Mouse (Mus musculus) left cerebral cortex, postnatal 14 days (tissue): Measurements from ENCODE around the gene Ddx39b. TPM values are rescaled to one million over a fixed set of nuclear protein-coding genes. Genes with fewer than 3 reads are reported as not detected.

Experiments used
- DNase-seq, 2 experiments: peaks; one replicate each; pipeline ENCODE4 v3.0.0; 2021 to 2022; ENCODE audit warnings: low spot score in 2 of 2, mixed read lengths in 1 of 2
- intact Hi-C: fragments of 180-260 bp; cut with DNase I; formaldehyde crosslinking; loops from one replicate; pipeline ENCODE4 v1.15.1; 2025
- total RNA-seq, 2 experiments: library from RNA; stranded (reverse); gene quantifications; 2 replicates each; pipeline ENCODE4 v1.2.3; 2021

Ddx39b gene
- total RNA-seq, 2 experiments from 2014 or later, result 221 to 230 TPM

DNA sequence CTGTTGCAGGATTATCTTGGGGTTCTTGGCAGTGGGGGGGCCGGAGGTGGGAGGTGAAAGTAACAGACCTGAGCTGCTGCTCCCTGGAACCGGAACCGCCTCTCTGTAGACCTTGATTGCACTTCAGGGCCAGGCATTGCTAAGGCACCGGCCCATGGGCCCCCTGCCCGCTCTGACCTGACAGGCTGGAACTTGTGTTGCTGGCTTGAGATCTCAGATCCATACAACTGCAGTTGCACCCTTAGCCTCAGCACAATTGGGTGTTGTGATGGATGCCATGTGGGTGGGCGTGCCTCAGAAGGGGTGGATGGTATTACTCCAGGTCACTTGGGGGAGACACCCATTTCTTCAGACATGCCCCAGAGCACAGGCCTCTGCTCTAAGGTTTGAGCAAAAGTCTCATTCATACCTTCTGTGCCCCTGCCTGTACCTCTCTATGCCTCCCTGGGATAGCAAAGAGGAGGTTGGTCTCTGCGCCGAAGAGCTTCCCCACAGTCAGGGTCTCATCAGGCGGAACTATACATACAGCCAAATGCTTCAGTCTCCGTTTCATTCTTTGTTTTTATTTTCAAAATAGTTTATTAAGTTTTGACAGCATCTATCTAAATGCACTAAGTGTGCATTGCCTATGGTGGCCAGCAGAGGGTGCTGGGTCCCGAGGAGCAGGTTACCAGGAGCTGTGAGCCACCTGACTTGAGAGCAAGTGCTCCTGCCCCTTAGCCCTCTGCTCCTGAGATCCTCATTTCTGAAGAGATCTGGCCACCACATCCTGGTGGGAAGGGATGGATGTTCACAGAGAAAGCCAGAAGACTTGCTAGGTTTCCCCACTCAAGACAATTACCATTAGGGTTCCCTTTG is 12.9 kb downstream of the Ddx39b start:
- intact Hi-C loops, result loop anchor here (5.0 kb wide), 1 partner anchor 48 kb away; no protein-coding TSS in a partner anchor

DNA sequence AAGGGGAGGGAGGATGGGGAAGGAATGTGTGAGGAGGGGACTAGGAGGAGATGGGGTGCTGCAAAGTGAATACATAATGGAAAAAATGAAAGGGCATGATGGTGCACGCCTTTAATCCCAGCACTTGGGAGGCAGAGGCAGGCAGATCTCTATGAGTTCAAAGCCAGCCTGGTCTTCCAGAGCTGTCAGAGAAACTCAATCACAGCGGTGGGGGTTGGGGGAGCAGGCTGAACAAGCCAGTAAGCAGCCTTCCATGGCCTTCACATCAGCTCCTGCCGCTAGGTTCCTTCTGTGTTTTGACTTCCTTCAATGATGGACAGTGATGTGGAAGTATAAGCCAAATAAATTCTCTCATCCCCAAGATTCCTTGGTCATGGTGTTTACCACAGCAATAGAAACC is 13.8 kb downstream of the Ddx39b start:
- no peak for DNase-seq
- intact Hi-C loops, result loop anchor here (5.0 kb wide), 1 partner anchor 47 kb away; no protein-coding TSS in a partner anchor

More for the DNA sequence above, 12.9 kb downstream of the Ddx39b start:
- peak in 1 of 2 experiments; percentile 57 for DNase-seq

DNA sequence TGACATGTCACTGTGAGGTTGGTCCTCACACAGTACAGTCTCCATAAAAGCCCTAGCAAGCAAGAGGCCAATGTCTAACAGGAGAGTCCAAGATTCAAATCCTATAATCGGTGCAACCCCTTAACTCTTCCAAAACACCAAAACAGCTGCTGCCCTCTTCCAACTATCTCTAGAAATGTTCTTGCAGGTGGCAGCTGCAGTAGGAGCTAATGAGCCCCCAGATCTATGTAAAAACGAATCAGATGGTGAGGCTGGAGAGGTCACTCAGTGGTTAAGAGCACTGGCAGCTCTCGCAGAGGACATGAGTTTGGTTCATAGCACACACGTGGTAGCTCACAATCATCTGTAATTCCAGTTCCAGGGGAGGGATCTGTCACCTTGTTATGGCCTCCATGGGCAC is 14.2 kb downstream of the Ddx39b start:
- intact Hi-C loops, result loop anchor here (5.0 kb wide), 1 partner anchor 47 kb away; no protein-coding TSS in a partner anchor
- DNase-seq, result no peak

DNA sequence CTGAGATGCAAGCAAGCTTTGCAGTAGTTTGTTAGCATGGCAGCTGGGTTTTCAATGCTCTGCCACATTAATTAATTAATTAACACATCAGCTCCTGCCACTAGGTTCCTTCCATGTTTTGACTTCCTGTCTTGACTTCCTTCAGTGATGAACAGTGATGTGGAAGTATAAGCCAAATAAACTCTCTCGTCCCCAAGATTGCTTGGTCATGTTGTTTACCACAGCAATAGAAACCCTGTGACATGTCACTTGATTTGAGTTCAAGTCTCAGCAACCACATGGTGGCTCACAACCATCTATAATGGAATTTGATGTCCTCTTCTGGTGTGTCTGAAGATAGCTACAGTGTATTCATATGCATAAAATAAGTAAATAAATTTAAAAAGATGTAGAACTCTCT is 15.8 kb downstream of the Ddx39b start:
- DNase-seq, result no peak
- intact Hi-C loops, result loop anchor here (5.0 kb wide), 1 partner anchor 45 kb away; no protein-coding TSS in a partner anchor

DNA sequence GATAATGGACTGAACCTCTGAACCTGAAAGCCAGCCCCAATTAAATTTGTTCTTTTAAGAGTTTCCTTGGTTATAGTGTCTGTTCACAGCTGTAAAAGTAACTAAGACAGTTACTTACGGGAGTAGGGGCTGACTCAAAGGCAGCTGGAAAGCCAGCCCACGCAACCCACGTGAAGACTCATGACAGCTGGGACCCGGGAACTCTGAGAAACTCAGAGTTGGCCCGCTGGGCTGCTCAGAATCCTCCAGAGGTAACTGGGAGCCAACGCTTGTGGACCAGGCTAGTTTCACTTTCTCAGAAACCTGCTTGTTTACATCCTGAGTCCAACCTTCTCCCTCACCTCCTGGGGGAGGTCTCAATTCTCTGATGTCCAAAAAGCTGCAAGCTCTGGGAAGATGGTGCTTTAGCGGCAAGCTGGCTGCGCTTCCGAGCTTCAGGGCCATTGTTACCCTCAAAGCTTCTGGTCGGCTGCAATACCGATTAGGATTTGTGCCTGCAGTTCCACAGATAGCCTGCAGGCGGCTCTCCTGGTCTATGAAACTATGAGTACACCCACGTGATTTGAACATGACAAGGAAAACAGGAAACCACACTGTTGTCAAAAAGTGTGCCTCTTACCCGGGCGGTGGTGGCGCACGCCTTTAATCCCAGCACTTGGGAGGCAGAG is 16.4 kb downstream of the Ddx39b start:
- peak; percentile 96 to 97 for DNase-seq
- intact Hi-C loops, result loop anchor here (2.0 to 5.0 kb wide), 2 partner anchors 17 to 44 kb away; no protein-coding TSS in a partner anchor

DNA sequence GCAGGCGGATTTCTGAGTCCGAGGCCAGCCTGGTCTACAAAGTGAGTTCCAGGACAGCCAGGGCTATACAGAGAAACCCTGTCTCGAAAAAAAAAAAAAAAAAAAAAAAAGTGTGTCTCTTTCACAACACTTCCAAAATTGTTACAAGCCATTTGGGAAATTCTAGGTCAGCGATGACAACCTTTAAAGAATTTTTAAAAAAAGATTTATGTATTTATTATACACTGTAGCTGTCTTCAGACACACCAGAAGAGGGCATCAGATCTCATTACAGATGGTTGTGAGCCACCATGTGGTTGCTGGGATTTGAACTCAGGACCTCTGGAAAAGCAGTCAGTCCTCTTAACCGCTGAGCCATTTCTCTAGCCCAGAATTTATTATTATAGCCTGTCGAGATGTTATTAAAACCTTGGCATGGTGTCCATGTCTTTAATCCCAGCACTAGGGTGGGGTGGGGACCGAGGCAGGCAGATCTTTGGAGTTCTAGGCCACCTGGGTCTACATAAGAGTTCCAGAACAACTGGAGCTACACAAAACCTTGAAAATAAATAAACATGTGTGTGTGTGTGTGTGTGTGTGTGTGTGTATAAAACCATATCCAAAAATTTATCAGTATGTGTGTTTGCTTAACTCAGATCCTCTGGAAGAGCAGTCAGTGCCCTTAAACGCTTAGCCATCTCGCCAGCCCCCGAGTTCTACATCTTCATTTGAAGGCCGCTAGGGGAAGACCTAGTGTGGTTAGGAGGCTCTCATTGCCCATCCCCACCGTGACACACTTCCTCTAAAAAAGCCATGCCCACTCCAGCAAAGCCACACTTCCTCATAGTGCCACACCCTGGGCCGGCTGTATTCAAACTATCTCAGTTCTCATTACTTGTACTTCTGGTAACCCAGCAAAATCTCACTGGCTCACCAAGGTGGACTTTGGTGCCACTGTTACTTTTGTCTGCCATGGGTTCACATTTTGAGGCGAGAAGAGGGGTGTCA is 17.2 kb downstream of the Ddx39b start:
- intact Hi-C loops, result loop anchor here (2.0 to 5.0 kb wide), 2 partner anchors 16 to 44 kb away; no protein-coding TSS in a partner anchor
- no peak for DNase-seq

DNA sequence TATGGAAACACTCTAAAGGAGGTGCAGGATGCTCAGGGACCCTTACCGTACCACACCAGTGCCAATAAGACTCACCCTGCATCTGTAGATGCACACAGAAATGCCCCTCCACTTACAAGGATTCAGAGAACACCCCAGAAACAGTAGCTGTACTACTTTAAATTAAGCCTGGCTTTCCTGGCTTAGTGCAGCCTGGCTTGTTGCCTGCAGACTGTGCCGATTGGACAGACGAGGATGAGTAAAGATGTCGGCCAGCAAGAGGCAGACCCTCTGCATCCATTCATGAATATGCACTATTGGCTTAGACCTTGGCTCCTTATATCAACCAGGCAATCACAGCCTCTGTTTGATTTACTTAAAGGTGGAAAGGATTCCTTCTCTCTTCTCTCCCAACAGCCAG is 18.1 kb downstream of the Ddx39b start:
- intact Hi-C loops, result loop anchor here (2.0 to 5.0 kb wide), 2 partner anchors 15 to 43 kb away; no protein-coding TSS in a partner anchor
- no peak for DNase-seq

DNA sequence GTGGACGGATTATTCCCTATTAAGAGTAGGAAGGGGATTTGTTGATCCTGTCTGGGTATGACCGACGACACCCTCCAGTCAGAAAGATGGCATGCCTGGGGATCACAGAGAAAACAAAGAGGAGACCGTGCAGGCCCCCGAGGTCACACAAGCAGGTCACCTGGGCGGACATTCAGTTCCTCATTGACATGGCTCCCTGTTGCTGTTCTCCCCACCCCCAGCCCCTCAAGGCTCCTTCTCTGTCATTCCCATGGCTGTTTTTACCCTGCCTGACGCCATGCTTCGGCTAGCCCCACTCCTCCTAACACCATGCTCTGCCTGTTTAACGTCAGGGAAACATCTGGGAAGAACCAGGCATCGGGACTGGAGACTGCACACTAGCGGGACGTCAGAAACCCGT is 20.1 kb downstream of the Ddx39b start:
- intact Hi-C loops, result no loop called here
- DNase-seq, result no peak

DNA sequence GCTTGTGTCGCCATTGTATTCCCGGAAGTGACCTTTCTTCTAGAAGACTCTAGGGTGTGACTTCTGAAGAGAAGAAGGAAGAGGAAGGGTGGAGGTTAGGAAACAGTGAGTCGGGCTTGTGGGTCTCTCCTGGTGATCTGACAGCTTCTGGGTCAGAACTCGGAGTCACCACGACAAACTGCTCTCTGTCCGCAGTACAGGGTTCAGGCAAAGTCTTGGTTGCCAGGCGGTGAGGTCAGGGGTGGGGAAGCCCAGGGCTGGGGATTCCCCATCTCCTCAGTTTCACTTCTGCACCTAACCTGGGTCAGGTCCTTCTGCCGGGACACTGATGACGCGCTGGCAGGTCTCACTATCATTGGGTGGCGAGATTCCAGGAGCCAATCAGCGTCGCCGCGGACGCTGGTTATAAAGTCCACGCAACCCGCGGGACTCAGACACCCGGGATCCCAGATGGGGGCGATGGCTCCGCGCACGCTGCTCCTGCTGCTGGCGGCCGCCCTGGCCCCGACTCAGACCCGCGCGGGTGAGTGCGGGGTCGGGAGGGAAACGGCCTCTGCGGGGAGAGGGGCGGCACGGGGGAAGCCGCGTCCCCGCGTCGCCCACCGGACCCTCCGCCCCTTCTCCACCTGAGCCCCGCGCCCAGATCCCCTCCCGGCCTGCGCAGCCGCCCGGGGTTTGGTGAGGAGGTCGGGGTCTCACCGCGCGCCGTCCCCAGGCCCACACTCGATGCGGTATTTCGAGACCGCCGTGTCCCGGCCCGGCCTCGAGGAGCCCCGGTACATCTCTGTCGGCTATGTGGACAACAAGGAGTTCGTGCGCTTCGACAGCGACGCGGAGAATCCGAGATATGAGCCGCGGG is 21.3 kb downstream of the Ddx39b start, which contains the start of gene H2-D1:
Gene H2-D1 (plus strand): TSS at position 67 of the 859 bp plus-strand sequence.
- intact Hi-C loops, result no loop called here
- peak; percentile 94 to 98 for DNase-seq

DNA sequence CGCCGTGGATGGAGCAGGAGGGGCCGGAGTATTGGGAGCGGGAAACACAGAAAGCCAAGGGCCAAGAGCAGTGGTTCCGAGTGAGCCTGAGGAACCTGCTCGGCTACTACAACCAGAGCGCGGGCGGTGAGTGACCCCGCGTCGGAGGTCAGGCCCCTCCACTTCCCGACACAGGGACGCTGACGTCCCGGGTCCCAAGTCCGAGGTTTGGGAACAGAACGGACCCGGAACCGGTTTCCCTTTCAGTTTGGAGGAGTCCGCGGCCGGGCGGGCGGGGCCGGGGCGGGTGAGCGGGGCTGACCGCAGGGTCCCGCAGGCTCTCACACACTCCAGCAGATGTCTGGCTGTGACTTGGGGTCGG is 22.0 kb downstream of the Ddx39b start:
- no peak for DNase-seq
- intact Hi-C loops, result no loop called here

DNA sequence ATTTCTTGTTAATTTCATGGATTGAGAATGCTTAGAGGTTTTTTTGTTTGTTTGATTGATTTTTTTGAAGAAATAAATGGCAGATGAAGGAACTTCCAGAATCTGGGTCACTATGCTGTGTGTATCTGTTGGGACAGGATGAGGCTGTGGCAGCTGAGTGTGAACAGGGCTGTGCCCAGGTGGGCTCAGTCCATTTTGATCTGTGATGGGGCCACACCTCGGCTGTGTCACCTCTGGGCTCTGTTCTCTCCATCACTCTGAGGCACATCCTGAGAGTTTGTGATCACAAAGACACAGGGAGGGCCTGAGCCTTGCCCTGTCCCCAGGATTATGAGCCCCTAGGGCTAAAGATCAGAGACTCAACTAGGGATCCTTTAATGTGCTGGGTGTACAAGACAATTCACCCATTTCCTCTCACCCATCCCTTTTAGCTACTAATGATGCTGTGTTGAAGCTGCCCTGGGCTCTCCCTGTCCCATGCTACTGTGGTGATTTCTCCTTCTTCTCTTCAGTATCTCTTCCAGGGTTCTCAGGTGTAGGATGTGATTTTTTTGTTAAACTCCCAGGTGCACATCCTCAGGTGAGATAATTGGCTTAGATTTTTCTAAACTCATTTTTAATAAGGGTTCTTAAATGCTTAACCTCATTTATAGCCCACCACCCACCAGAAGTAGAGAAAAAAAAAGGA is 26.0 kb downstream of the Ddx39b start:
- intact Hi-C loops, result no loop called here
- DNase-seq, result no peak

DNA sequence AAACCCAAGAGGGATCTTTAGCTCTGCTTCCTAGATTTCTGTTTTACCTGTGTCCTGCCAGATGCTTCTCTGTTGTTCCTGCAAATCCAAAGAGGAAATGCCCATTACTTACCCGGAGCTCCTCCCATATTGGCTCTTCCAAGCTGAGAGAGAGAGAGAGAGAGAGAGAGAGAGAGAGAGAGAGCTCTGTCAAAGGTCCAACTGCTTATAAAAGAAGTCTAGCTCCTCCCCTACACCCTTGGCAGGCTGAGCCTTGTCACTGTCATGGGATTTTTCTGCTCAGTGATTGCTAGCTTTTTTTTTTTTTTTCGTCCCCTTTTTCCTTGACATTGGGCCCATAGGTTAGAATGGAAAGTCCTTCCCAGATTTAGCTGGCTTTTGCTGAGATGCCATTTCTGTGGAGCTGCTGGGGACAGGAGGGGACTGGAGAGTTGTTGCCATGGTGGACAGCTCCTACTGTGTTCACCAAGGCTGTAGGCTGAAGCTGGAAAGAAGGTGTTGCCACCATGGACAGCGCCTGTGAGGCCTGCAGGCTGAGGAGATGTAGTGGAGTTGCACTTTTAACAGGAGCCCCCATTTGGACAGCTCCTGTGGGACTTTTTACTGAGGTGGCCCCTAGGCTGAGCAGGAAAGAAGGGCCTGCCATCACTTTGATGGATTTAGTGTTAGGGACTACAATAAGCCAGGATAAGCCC is 28.3 kb downstream of the Ddx39b start:
- no peak for DNase-seq
- intact Hi-C loops, result loop anchor here (2.0 kb wide), 1 partner anchor 1297 kb away; no protein-coding TSS in a partner anchor

DNA sequence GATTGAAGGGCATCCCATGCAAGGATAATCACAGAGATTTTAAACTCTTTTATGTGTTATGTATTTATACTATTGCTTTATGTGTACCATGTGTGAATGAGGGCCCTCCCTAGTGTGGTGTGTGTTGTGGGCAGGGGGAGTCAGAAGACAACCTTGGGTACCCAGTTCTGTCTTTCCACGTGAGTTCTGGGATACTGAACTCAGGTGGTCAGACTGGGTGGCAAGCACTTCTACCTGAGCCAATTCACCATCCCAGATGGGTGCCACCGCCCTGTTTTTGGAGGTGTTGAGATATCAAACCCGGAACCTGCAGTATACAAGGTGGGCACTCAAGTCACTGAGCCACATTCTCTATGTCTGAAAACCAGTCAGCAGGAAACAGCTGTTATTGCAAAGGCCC is 30.7 kb downstream of the Ddx39b start:
- intact Hi-C loops, result no loop called here
- no peak for DNase-seq

DNA sequence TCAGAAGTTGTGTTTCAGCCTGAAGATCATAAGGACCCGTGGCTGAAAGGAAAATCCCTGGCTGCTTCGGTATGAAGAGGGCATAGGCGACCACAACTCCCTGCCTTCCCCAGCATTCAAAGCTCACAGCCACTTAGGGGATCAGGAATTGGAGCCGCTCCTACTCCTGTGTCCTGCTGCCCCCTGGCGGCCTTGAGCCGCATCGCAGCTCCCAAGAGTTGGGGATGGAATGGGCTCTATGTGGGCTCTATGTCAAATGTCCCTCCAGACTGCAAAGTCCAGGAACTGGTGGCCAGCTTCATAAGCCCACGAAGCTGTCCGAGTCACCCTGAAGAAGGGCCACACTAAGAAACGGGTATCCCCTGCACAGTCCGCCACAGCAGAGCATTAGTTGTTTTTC is 33.2 kb downstream of the Ddx39b start:
- intact Hi-C loops, result loop anchor here (2.0 kb wide), 1 partner anchor 16 kb away; no protein-coding TSS in a partner anchor
- peak; percentile 80 to 91 for DNase-seq

DNA sequence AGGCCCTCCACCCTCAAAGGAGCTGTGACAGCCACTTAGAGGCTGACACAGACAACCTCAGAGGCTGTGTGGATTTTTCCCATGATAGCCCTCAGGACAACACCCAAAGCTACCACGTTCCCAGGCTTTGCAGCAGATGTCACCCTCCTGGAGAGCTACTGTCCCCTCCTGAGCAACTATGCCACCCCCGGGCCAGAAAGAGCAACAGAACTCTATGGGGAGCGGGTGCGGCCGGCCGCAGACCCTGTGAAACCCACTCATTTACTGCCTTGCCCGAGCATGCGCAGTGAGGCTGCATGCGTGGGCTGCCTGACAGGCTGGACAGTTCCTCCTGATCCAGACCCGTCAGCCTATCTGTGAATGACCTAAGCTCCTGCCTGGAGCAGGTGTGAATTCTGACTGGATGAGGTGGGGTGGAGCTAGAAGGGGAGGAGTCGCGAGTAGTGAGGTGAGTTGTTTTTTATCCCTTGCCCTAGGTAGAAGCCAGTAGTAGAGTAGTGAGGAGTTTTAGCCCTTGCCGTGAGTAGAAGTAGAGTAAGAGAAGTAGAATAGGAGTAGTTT is 34.8 kb downstream of the Ddx39b start:
- intact Hi-C loops, result no loop called here
- no peak for DNase-seq

DNA sequence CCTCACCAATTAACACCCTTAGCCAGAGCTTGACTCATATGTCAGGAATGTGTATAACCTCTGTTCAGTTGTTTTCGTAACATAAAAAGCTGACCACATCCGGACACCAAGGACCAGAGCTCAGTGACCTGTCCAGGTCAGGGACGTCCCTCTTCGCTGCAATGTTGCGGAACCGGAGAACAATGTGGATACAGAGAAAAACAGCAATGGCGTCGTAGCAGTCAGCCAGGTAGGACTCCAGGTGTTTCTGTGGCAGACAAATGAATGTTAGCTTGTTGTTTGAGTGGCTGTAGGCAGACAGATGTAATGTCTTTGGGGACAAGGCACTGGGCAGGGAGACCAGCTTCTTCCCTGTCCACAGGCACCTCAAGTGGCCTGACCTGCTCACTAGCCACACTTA is 36.5 kb downstream of the Ddx39b start:
- no peak for DNase-seq
- intact Hi-C loops, result loop anchor here (2.0 kb wide), 1 partner anchor 1317 kb away; no protein-coding TSS in a partner anchor
